Mouse (Mus musculus) cerebellum, adult 2 months (tissue): ENCODE results near the gene Dgkh.

Experiments
- CTCF ChIP-seq: fragments of 200-500 bp; IDR thresholded peaks from 2 replicates; pipeline ENCODE4 v1.5.1; 2011; ENCODE audit warnings: low read depth, mild to moderate bottlenecking, control low read depth, low read length, moderate library complexity, borderline replicate concordance; ENCODE audit not compliant: insufficient read depth
- POLR2A ChIP-seq: fragments of 200-500 bp; IDR thresholded peaks from 2 replicates; pipeline ENCODE4 v1.6.1; 2011; ENCODE audit warnings: low read length, control low read depth, borderline replicate concordance; ENCODE audit not compliant: insufficient read depth

- no peak for TF ChIP-seq POLR2A
- TF ChIP-seq CTCF: no peak
Measured at GRCm38 (mm10) chr14:78651696-78652095, 80.9 kb downstream of the Dgkh start.
